Mouse (Mus musculus): ENCODE data around the gene Rnase1.
A peak's percentile ranks its signal among the peaks of the same experiment; 100 is the strongest.
"Not testable (repeated sequence)": the region's sequence is repeated elsewhere in the genome, so short reads cannot be mapped to it uniquely, and the experiment has no call there.

Rnase1 gene

DNA sequence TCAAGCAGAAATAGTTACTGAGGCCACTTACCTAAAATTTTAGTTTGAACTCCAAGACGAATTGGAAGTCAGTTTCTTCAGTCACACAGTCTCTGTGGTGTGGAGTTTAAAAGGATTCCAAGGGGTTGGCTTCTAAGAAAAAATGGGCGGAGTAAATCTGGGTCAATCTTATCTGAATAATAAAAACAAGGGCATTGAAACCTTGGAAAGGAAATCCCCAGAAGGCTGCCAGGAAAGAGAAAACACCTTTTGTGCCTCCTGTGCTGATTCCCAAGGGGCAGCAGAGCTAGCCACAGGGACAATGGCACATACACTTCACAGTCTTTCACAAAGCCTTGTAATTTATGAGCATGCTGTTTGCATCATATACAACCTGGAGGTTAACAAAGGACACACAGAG is at the start of gene Rnase1:
Rnase1 (minus strand) TSS at position 101 of the 400 bp plus-strand sequence.
- peaks cover 16% of the 10 kb centered on the region for H3K4me1 ChIP-seq (replicated peaks; ENCODE audit: low read depth, low read length)
- no peaks in the 10 kb centered on the region for H3K9me3 ChIP-seq (ENCODE audit: low read length)
- H3K4me3 ChIP-seq (replicated peaks; ENCODE audit: low read length): no peak within 1 kb of the TSS
- TF ChIP-seq NANOG (IDR thresholded peaks at IDR 0.05; ENCODE audit: borderline replicate concordance, low read length): no peak
- no peak for TF ChIP-seq CTCF (conservative IDR thresholded peaks at IDR 0.05; ENCODE audit: low read length)
- no peak for TF ChIP-seq POU5F1 (IDR thresholded peaks at IDR 0.05; ENCODE audit: borderline replicate concordance, low read length)
- H3K27me3 ChIP-seq (ENCODE audit: insufficient read depth, low read length): no peaks in the 10 kb centered on the region; the same call in 1 of the 2 replicates
- H3K36me3 ChIP-seq (ENCODE audit: insufficient read depth, low read length): no peaks in the 10 kb centered on the region

DNA sequence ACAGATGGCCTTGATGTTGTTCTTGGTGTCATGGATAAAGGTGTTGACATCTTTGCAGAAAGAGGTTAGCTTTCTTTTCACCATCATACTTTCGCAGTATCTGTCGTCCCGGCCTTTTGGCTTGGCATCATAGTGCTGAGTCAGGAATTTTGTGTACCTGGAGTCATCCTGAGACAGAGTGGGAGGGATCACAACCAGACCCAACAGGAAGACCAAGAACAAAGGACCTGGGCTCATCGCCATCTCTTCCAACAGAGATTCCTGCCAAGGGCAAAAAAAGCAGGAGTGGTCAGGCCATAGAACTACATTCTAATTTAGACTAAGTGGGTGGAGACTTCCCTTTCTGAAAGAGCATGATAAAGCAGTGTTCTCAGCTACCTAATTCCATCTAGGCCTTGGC is 49.1 kb upstream of the Rnase1 start:
- no peaks in the 10 kb centered on the region for H3K9me3 ChIP-seq (ENCODE audit: low read length)
- H3K4me1 ChIP-seq (replicated peaks; ENCODE audit: low read depth, low read length): peaks cover 16% of the 10 kb centered on the region
- no peaks in the 10 kb centered on the region for H3K27me3 ChIP-seq (ENCODE audit: insufficient read depth, low read length)
- peak overlapping the region; percentile 43; the same call in 1 of the 2 replicates for H3K4me3 ChIP-seq (replicated peaks; ENCODE audit: low read length)
- no peaks in the 10 kb centered on the region for H3K36me3 ChIP-seq (ENCODE audit: insufficient read depth, low read length)
- no peak for TF ChIP-seq CTCF (conservative IDR thresholded peaks at IDR 0.05; ENCODE audit: low read length)
- TF ChIP-seq NANOG (IDR thresholded peaks at IDR 0.05; ENCODE audit: borderline replicate concordance, low read length): no peak
- no peak for TF ChIP-seq POU5F1 (IDR thresholded peaks at IDR 0.05; ENCODE audit: borderline replicate concordance, low read length)

DNA sequence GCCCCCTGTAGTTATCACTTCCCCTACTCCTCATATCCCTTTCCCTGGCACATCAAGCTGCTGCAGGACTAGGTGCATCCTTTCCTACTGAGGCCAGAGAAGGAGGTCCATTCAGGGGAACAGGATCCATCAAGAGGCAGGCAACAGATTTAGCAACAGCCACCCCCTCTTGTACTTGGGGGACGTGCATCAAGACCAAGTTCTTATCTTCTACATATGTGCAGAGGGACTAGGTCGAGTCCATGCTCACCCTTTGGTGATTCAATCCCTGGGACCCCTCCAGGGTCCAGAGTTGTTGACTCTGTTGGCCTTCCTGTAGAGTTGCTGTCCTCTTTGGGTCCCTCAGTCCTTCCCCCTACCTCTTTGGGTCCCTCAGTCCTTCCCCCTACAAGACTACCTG is 34.5 kb upstream of the Rnase1 start:
- H3K36me3 ChIP-seq (ENCODE audit: insufficient read depth, low read length); H3K4me3 ChIP-seq (replicated peaks; ENCODE audit: low read length); H3K27me3 ChIP-seq (ENCODE audit: insufficient read depth, low read length); H3K4me1 ChIP-seq (replicated peaks; ENCODE audit: low read depth, low read length); H3K9me3 ChIP-seq (ENCODE audit: low read length): not testable (repeated sequence)

DNA sequence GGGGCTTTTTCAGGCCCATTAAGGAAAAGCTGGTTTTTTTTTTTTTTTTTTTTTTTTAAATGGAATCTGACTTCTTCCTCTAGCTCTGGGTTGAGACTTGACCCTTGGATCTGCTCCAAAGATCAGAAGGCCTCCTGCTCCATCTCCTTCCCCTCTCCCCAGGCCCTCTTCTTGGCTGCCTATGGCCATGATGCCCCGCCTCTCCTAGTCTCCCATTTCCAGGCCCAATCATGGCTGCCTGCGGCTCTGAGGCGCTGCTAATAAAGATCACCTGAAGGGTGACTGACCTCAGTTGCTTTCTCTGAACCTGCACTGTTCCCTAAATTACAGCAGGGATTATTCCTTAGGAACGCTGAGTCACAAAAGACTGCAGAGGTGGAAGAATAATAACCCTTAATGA is 27.3 kb upstream of the Rnase1 start:
- TF ChIP-seq CTCF (conservative IDR thresholded peaks at IDR 0.05; ENCODE audit: low read length): no peak
- TF ChIP-seq NANOG (IDR thresholded peaks at IDR 0.05; ENCODE audit: borderline replicate concordance, low read length): no peak
- no peak for TF ChIP-seq POU5F1 (IDR thresholded peaks at IDR 0.05; ENCODE audit: borderline replicate concordance, low read length)
- Histone ChIP-seq H3K4me1 (replicated peaks; ENCODE audit: low read depth, low read length) (no peaks in the 10 kb centered on the region), H3K36me3 (ENCODE audit: insufficient read depth, low read length) (no peaks in the 10 kb centered on the region), H3K27me3 (ENCODE audit: insufficient read depth, low read length) (no peaks in the 10 kb centered on the region), H3K9me3 (ENCODE audit: low read length) (no peaks in the 10 kb centered on the region), H3K4me3 (replicated peaks; ENCODE audit: low read length) (no peak overlapping the region)

DNA sequence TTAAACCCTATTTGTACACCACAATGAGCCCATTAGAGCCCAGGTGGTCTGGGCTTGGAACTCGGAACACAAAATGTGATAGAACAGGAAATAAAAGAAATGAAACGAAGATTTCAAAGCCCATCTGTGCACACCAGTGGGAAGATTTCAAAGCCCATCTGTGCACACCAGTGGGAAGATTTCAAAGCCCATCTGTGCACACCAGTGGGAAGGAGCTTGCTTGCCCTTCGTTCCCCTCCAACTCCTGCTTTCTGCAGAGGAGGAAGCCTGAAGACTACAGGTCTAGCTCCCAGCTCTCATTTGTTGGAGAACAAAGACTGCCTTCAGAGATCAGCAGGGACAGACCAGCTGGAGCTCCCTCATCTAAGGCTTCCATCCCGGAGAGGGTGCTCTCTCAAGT is 26.4 kb upstream of the Rnase1 start:
- H3K9me3 ChIP-seq (ENCODE audit: low read length); H3K4me1 ChIP-seq (replicated peaks; ENCODE audit: low read depth, low read length); H3K27me3 ChIP-seq (ENCODE audit: insufficient read depth, low read length); H3K36me3 ChIP-seq (ENCODE audit: insufficient read depth, low read length); H3K4me3 ChIP-seq (replicated peaks; ENCODE audit: low read length): not testable (repeated sequence)

DNA sequence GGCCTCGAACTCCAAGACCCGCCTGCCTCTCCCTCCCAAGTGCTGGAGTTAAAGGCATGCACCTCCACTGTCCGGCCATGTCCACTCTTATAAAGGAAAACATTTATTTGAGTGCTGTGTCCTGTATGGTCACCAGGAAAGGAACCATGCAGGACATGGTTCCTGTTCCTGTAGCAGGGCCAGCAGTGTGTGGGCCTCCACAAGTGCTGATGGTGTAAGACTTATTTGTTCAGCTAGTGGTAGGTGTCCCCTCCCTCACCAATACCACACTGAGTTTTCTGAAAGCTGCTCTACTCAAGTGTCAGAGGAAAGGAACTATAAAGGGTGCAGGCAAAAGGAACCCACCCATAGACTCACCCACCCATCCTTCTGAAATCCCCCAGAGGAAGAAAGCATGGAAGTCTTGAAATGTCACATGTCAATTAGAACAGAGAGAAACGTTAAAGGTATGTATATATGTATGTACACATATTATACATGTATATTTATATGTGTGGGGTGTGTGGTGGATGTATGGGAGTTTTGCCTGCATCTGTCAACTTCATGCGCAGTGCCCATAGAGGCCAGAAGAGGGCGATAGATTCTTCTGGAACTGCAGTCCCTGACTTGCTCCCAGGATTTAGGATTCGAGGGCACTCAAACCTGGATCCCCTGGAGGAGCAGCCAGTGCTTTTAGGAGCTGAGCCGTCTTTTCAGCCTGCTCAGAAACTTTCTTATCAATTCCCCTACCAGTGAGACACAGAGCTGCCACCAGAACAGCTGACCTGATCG is 25.7 kb upstream of the Rnase1 start:
- H3K4me1 ChIP-seq (replicated peaks; ENCODE audit: low read depth, low read length); H3K4me3 ChIP-seq (replicated peaks; ENCODE audit: low read length); H3K27me3 ChIP-seq (ENCODE audit: insufficient read depth, low read length); H3K36me3 ChIP-seq (ENCODE audit: insufficient read depth, low read length); H3K9me3 ChIP-seq (ENCODE audit: low read length): not testable (repeated sequence)
- peak; percentile 25 for TF ChIP-seq CTCF (conservative IDR thresholded peaks at IDR 0.05; ENCODE audit: low read length)

DNA sequence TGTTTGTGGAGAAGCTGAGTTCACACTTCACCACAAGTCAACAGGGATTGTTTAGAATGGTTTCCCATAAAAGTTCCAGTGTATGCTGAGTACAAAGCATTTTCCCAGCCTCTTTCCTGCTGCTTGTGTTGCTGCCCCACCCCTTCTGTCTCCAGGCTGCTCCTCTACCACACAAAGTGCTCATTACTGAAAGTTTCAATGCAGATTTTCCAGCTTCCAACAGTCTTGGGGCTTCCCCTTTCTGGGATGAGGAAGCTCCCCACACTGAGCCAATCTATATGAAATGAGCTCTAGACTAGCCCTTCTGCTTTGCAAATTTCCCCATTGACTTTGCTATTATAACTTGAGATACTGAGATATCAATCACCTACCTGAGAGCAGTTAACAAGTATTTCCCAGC is 19.5 kb upstream of the Rnase1 start:
- no peak overlapping the region for H3K4me3 ChIP-seq (replicated peaks; ENCODE audit: low read length)
- no peaks in the 10 kb centered on the region for H3K36me3 ChIP-seq (ENCODE audit: insufficient read depth, low read length)
- no peaks in the 10 kb centered on the region for H3K4me1 ChIP-seq (replicated peaks; ENCODE audit: low read depth, low read length)
- no peaks in the 10 kb centered on the region for H3K27me3 ChIP-seq (ENCODE audit: insufficient read depth, low read length)
- peaks cover 5% of the 10 kb centered on the region; the same call in 1 of the 2 replicates for H3K9me3 ChIP-seq (ENCODE audit: low read length)
- TF ChIP-seq NANOG (IDR thresholded peaks at IDR 0.05; ENCODE audit: borderline replicate concordance, low read length): no peak
- TF ChIP-seq POU5F1 (IDR thresholded peaks at IDR 0.05; ENCODE audit: borderline replicate concordance, low read length): no peak
- TF ChIP-seq CTCF (conservative IDR thresholded peaks at IDR 0.05; ENCODE audit: low read length): no peak

DNA sequence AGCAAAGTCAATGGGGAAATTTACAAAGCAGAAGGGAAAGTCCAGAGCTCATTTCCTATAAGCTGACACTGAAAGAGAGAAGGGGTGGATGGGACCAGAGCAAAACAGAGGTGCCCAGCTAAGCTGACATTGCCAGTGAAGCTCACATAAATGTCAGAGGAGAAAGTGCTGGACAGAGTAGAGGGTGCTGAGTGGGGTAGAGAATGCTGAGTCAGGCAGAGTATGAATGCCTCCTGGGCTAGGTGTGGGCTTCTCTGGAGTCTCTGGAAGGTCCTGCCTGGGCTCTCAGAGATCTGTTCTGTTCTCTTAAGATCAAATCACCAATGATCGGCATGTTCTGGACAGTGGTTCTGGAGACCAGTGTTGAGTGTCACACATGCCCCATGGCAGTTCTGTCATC is 18.9 kb upstream of the Rnase1 start:
- TF ChIP-seq CTCF (conservative IDR thresholded peaks at IDR 0.05; ENCODE audit: low read length) (no peak), POU5F1 (IDR thresholded peaks at IDR 0.05; ENCODE audit: borderline replicate concordance, low read length) (no peak), NANOG (IDR thresholded peaks at IDR 0.05; ENCODE audit: borderline replicate concordance, low read length) (no peak)

DNA sequence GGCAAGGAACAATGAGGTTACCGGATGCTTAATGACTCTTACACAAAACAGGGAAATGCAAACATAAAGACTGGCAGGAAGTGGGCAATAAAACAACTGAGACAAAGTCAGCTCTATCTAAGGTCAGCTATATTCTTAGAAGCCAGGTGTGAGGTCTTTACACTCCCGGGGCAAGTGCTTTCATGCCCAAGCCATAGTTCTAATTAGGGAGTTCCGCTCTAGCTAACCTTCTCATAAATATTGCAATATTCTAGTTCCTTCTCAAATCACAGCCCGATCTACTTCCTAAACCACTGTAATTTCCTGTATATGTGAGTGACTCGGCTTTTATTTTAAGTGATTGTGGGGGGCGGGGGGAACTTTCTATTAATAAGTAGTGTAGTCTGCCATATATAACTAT is 16.7 kb upstream of the Rnase1 start:
- not testable (repeated sequence) for H3K4me3 ChIP-seq (replicated peaks; ENCODE audit: low read length); H3K9me3 ChIP-seq (ENCODE audit: low read length); H3K36me3 ChIP-seq (ENCODE audit: insufficient read depth, low read length); H3K27me3 ChIP-seq (ENCODE audit: insufficient read depth, low read length); H3K4me1 ChIP-seq (replicated peaks; ENCODE audit: low read depth, low read length)

More for the DNA sequence above, 18.9 kb upstream of the Rnase1 start:
- H3K27me3 ChIP-seq (ENCODE audit: insufficient read depth, low read length): no peaks in the 10 kb centered on the region
- H3K4me3 ChIP-seq (replicated peaks; ENCODE audit: low read length): no peak overlapping the region
- no peaks in the 10 kb centered on the region for H3K4me1 ChIP-seq (replicated peaks; ENCODE audit: low read depth, low read length)
- no peaks in the 10 kb centered on the region for H3K36me3 ChIP-seq (ENCODE audit: insufficient read depth, low read length)
- peaks cover 5% of the 10 kb centered on the region; the same call in 1 of the 2 replicates for H3K9me3 ChIP-seq (ENCODE audit: low read length)

DNA sequence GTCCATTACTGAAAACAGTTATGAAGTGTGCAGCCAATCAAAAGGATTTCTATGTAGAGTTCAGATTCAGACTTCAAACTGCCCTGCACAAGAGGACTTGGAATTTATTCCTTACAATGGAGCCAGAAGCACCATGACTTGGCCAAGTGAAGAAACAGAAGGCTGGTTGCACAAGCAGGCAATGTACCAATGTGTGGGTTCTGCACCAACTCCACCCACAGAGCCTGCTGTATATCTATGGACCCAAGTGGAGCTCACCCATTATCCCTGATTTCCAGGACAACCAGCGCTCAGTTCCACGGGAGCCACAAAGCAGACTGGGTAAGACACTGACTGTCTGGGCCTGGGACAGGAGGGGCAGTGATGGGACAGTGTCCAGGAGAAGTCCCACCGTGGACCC is 15.4 kb upstream of the Rnase1 start, which contains the start of gene Rnase2b:
Rnase2b (plus strand) TSS at position 285 of the 400 bp plus-strand sequence.
- not testable (repeated sequence) for H3K27me3 ChIP-seq (ENCODE audit: insufficient read depth, low read length); H3K36me3 ChIP-seq (ENCODE audit: insufficient read depth, low read length); H3K4me3 ChIP-seq (replicated peaks; ENCODE audit: low read length); H3K4me1 ChIP-seq (replicated peaks; ENCODE audit: low read depth, low read length); H3K9me3 ChIP-seq (ENCODE audit: low read length)

All from E14TG2a.4 (cell line).